Mouse (Mus musculus) adrenal gland, adult 8-10 months (tissue): ENCODE results near the gene Scaf11. TPM values are rescaled to one million over a fixed set of nuclear protein-coding genes. Genes with fewer than 3 reads are reported as not detected.

Experiments
- DNase-seq: peaks from one replicate; pipeline ENCODE4 v3.0.0; 2022
- microRNA-seq, 2 experiments: library from miRNA; unstranded; fragments of <30 nt; microRNA quantifications; one replicate each; pipeline ENCODE4 v1.2.0; 2022
- total RNA-seq, 4 experiments: library from RNA; stranded (reverse); gene quantifications; 2 replicates each; pipeline ENCODE4 v1.2.4; 2022

Scaf11 gene
- total RNA-seq, 4 experiments from 2014 or later, result 74.8 to 92.4 (median 80.0) TPM

- DNase-seq, result no peak
Measured at GRCm38 (mm10) chr15:96395071-96395470, 65.6 kb downstream of the Scaf11 start.

GRCm38 (mm10) chr15:96392878-96393277, 67.8 kb downstream of the Scaf11 start:
- DNase-seq, result no peak

DNA sequence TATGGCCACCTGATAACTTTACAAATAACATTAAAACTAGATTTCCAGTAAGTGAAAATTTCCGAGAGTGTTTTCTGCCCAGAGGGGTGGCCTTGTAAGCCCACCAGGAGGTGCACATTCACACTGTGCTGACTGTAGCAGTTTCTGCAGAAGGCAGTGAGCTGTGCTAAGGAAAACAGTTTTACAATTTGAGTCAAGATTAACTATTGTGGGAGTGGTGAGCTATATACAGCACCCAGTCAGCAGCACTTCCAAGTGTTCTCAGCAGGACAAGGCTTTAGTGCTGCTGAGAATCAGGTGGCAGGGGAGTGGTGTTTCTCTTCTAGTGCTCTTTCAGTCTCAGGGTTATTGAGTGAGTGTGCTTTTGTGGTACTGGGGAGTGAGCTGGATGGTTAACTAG, 72.1 kb downstream of the Scaf11 start:
- no peak for DNase-seq

- DNase-seq, result no peak
Measured at GRCm38 (mm10) chr15:96382223-96382622, 78.4 kb downstream of the Scaf11 start.

- no peak for DNase-seq
Measured at GRCm38 (mm10) chr15:96377701-96378100, 82.9 kb downstream of the Scaf11 start.

DNA sequence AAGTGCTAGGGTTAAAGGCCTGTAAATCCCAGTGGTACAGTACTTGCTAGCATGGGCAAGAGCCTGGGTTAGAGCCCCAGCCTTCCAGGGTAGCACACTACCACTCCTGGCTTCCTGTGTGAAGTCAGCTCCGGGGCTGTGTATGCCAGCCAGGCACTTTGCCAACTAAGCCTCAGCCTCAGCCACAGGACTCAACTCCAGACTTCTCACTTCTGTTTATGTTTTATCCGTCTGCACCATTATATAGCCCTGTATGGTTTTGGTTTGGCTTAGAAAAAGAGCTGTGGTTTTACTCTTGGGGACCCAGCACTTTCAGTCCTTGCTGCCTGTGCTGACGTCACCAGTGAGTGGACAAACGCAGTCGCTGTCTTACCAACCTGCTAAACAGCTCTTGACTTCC, 83.4 kb downstream of the Scaf11 start:
- no peak for DNase-seq

DNA sequence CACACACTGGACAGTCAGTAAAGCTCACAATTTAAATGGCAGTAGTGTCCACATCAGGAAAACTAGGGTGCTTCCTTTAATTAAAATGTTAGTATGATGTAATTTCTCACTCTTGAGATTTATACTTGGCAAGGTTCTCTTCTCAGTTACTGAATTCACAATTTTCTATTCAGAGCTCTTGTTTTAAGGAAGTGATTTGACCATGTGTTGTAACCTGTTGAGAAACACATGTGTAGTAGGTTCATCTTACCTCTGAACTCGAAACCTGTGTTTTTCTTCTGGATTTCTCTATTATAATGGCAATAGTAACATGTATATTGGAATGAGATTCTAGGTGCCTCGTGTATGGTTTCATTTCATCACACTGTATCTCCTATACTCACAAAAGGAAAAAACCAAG, 84.4 kb downstream of the Scaf11 start:
- DNase-seq, result no peak

DNA sequence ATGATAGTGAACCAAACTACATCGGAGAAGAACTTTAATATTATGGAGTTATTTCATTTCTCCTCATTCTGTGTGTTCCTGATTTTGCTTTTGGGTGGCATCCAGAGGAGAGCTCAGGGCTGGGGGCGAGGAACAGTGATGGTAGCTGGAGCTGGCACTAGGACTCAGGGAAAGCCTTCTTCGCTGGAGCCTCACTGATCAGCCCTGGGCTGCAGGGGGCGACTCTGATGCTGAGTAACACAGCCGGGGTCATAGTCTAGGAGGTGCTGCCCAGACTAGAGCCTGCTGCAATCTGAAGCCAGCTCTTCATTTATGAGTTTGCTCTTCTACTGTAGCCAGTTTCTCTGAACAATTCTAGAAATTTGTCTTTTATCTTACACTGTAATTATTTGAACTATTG, 87.5 kb downstream of the Scaf11 start:
- DNase-seq, result no peak

DNA sequence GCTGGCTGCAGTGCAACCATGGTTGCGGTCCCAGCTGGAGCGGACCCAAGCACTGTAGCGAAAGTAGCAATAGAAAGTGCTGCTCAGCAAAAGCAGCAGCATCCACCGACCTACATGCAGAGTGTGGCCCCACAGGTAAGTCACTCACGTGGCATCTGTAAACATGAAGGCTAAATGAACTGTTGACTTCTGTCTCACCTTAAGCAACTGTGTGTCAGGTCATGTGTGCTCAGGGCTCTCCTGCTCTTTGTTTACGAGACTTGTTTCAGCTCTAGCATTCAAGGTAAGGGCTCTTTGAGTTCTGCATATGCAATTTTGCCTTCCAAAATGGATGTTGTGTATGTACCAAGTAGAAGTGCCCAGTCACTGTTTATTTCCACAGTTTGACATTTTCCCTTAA, 88.0 kb downstream of the Scaf11 start:
- no peak for DNase-seq

- no peak for DNase-seq
Measured at GRCm38 (mm10) chr15:96371311-96371710, 89.3 kb downstream of the Scaf11 start.

DNA sequence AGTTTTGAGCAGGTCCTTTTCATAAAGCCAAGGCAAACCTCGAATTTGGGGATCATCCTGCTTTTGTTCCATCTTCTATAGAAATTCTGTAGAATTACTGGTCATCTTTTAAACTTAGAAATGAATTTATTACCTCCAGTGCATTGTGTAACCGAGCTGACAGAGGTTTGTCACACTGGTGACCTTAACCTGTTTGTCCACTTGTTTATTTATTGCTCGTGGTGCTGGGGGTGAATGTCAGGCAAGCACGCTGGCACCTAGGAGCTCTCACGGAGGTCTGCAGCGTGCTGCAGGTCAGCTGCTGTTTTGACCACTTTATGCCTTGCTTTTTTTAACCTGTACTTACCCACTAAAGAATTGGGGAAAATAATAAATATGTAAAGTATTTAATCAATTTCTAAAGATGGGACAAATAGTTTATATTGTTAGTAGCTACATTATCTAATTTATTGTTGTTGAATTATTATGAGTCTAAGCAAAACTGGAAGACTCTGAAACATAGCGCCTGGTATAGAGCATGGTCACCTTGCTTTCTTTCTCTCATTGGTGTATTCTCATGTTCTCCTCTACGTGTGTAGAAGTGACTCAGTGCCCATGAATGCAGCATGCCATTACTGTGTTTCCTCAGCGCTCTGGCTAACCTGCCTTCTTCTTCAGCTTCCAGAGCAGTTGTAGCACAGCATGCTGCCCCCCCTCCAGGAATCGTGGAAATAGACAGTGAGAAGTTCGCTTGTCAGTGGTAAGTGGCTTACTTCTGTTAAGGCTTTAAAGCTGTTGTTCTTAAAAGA, 94.3 kb downstream of the Scaf11 start:
- peak; percentile 35 for DNase-seq

GRCm38 (mm10) chr15:96365351-96365750, 95.3 kb downstream of the Scaf11 start:
- no peak for DNase-seq

Small RNA genes within 50 kb of the gene (microRNA-seq; reads per million reads assigned to microRNA genes)
- 0 reads per million in 2 experiments for gene Gm25397

Other genes starting within 250 kb of the Scaf11 start
- 10 to 100 TPM; 39.0 to 55.2 (median 46.1) TPM for gene Arid2, start 173.3 kb downstream of the Scaf11 start, total RNA-seq
- gene Slc38a1, start 182.1 kb upstream of the Scaf11 start, total RNA-seq, result 10 to 100 TPM; 23.1 to 32.4 (median 27.6) TPM
- gene Slc38a2, start 238.9 kb upstream of the Scaf11 start, total RNA-seq, result 100 to 1,000 TPM; 132 to 148 (median 137) TPM